Mouse (Mus musculus): ENCODE data around the gene Asb12. TPM values are rescaled to one million over a fixed set of nuclear protein-coding genes. Genes with fewer than 3 reads are reported as not detected.

Gene Asb12
- polyA plus RNA-seq, 1 experiment from 2014 or later, result not detected

DNA sequence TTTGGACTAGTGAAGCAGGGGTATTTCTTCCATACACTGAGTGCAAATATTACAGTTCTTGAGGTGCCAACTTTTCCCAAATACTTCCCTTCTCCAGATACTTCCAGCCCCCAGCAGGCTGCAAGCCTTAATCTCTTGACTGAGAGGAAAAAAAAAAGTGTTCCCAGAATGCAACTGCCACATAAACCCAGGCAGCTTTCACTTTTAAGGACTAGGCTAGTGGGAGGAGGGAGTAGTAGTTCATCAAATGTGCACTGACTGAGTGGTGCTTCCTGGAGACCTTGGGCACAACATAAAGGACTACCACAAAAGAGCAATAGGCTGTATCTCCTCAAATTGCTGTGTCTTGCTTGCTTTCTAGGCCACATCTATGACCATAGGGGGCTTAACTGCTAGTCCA is 116.5 kb downstream of the Asb12 start:
- H3K27ac ChIP-seq, result no peak overlapping the region
- H3K4me1 ChIP-seq, result peaks cover 23% of the 10 kb centered on the region
- no peak for DNase-seq (ENCODE audit: extremely low spot score, low spot score)
- H3K9me3 ChIP-seq, result no peaks in the 10 kb centered on the region
- H3K36me3 ChIP-seq (replicated peaks), result peaks cover 7% of the 10 kb centered on the region; the same call in 1 of the 2 replicates
- no peak overlapping the region for H3K4me3 ChIP-seq
- H3K27me3 ChIP-seq (ENCODE audit: poor library complexity, severe bottlenecking), result peaks cover 15% of the 10 kb centered on the region; the same call in 1 of the 2 replicates

DNA sequence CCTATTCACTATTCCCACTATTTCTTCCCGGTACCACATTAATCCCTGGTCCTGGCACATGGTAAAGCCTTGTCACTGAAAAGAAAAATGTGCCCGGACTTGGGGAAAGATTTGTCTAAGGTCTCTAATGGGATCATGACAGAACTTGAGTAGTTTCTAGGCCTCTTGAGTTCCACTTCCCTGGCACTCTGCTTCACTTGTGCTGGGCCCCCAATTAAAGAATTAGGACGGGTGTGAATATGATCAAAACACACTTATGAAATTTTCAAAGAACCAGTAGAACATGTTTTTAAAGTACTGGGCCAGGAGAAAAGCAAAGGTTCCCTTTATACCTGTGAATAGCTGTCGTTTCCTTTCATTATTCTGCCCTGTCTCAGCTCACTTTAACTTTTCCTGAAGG is 119.3 kb downstream of the Asb12 start:
- 92% methylated on average over 4 of the region's 4 CpGs for WGBS
- no peak for DNase-seq (ENCODE audit: extremely low spot score, low spot score)
- Histone ChIP-seq H3K4me1 (peaks cover 23% of the 10 kb centered on the region), H3K36me3 (replicated peaks) (peaks cover 7% of the 10 kb centered on the region; the same call in 1 of the 2 replicates), H3K27ac (no peak overlapping the region), H3K4me3 (no peak overlapping the region), H3K27me3 (ENCODE audit: poor library complexity, severe bottlenecking) (0 out of 2 replicates have a peak, but pooled peaks cover 3% of the 10 kb centered on the region), H3K9me3 (no peaks in the 10 kb centered on the region)

- H3K27me3 ChIP-seq (ENCODE audit: poor library complexity, severe bottlenecking), result no peaks in the 10 kb centered on the region
- H3K9me3 ChIP-seq, result no peaks in the 10 kb centered on the region
- H3K4me1 ChIP-seq, result peaks cover 11% of the 10 kb centered on the region
- peaks cover 12% of the 10 kb centered on the region for H3K36me3 ChIP-seq (replicated peaks)
- 100% methylated on average over 1 of the region's 1 CpGs for WGBS
- H3K4me3 ChIP-seq, result no peak overlapping the region
- DNase-seq (ENCODE audit: extremely low spot score, low spot score), result no peak
- no peak overlapping the region for H3K27ac ChIP-seq
Observed at GRCm38 (mm10) chrX:95437236-95437635, 120.6 kb downstream of the Asb12 start.

Other genes with a start within 250 kb of the Asb12 start
- 9.9 and 10.4 TPM in 2 replicates for gene Amer1, start 113.1 kb downstream of the Asb12 start, polyA plus RNA-seq (2016; fragmentation: Nextera tagmentation; extraction: Ambion mirVana)
- gene Pfn5, start 117 bp upstream of the Asb12 start, polyA plus RNA-seq (2016; fragmentation: Nextera tagmentation; extraction: Ambion mirVana), result not detected in 2 replicates
- gene Zc4h2, start 100.5 kb upstream of the Asb12 start, polyA plus RNA-seq (2016; fragmentation: Nextera tagmentation; extraction: Ambion mirVana), result 29.5 and 30.9 TPM in 2 replicates
- 3.8 and 4.0 TPM in 2 replicates for gene Zc3h12b, start 153.7 kb upstream of the Asb12 start, polyA plus RNA-seq (2016; fragmentation: Nextera tagmentation; extraction: Ambion mirVana)